Mouse (Mus musculus): ENCODE measurements around the gene Shc2.

GRCm38 (mm10) chr10:79615860-79616259 lies 21.9 kb downstream of the Shc2 start:
- TF ChIP-seq POLR2A (IDR thresholded peaks at IDR 0.05; ENCODE audit: insufficient read length, low read depth), result no peak
- no peak for TF ChIP-seq CEBPB (IDR thresholded peaks at IDR 0.05; ENCODE audit: insufficient read depth, poor library complexity, severe bottlenecking)
- no peak for TF ChIP-seq TCF3 (IDR thresholded peaks at IDR 0.05; ENCODE audit: insufficient read length, low read depth)
- TF ChIP-seq MAX (IDR thresholded peaks at IDR 0.05; ENCODE audit: low read depth), result no peak
- no peak for TF ChIP-seq USF1 (IDR thresholded peaks at IDR 0.05; ENCODE audit: low read depth)
